15 mouse cellular contexts compared by ENCODE assay signal in genomic region chr4:43584444-43585416, GRCm38 (mm10). TPM values are rescaled to one million over a fixed set of nuclear protein-coding genes. Genes with fewer than 3 reads are reported as not detected.
DNase-seq lines count a peak whose midpoint lies in the region; TF ChIP-seq lines count a peak whose summit lies in the region.
"Had no signal": no experiment of that assay in that cellular context is flagged by ENCODE, and none has a peak within 500 bp of the region (broad histone marks: within the 10 kb centered on the region; RNA-seq: fewer than 3 reads in every experiment).

Gene Msmp, minus strand, starts transcription at chr4:43584494.

- no peak within 1 kb of the TSS for H3K9ac ChIP-seq in liver, adult 2 months (ENCODE audit: low read depth, low read length)
- H3K9ac ChIP-seq: embryonic facial prominence, embryonic 15.5 days; stomach, embryonic 15.5 days had no signal

- intact Hi-C loops in heart, postnatal 14 days (cut with DNase I): loop anchor here (5.0 kb wide), 1 partner anchor 83 kb away; the partner anchor contains the start of genes Fam221b and Tmem8b

- TF ChIP-seq POLR2A in liver, adult 2 months (IDR thresholded peaks at IDR 0.05; ENCODE audit: extremely low read depth, insufficient read depth, low read length): no peak

- no peaks in the 10 kb centered on the region for H3K79me2 ChIP-seq in liver, adult 2 months (ENCODE audit: control insufficient read depth, insufficient read depth, low read length)

- 0 out of 2 replicates have a peak within 1 kb of the TSS, but pooled peaks have one; percentile 8 for H3K27ac ChIP-seq in liver, adult 2 months (replicated peaks; ENCODE audit: insufficient read depth, low read depth, low read length)
- H3K27ac ChIP-seq in limb, embryonic 10.5 days: peak within 1 kb of the TSS; percentile 28; the same call in 1 of the 2 replicates
- H3K27ac ChIP-seq: embryonic facial prominence, embryonic 15.5 days; stomach, embryonic 15.5 days had no signal

- peaks cover 13% of the 10 kb centered on the region; the same call in 1 of the 2 replicates for H3K36me3 ChIP-seq in liver, adult 2 months (ENCODE audit: control insufficient read depth, insufficient read depth, low read length)
- peaks cover 52% of the 10 kb centered on the region for H3K36me3 ChIP-seq in limb, embryonic 10.5 days

- peak; percentile 43 for DNase-seq in gastrocnemius, postnatal 25 days
- no peak for DNase-seq in gastrocnemius, postnatal 10 days
- no peak for DNase-seq in liver, adult 2 months (ENCODE audit: extremely low read depth, low read depth, low spot score)
- no peak for DNase-seq in liver
- peak; percentile 38 for DNase-seq in heart, postnatal 14 days
- DNase-seq in limb, embryonic 10.5 days (ENCODE audit: low spot score): no peak
- no peak for DNase-seq in ovary, adult 18-20 months (ENCODE audit: low spot score)
- DNase-seq: cerebellum, postnatal 36 days; layer of hippocampus, postnatal 36 days; right cerebral cortex, postnatal 4 days had no signal

- no peak for TF ChIP-seq CTCF in liver, adult 2 months (IDR thresholded peaks at IDR 0.05; ENCODE audit: low read depth, low read length)

- 0 out of 2 replicates have a peak, but pooled peaks cover 3% of the 10 kb centered on the region for H3K4me1 ChIP-seq in liver, adult 2 months (ENCODE audit: control insufficient read depth, insufficient read depth, low read length)
- H3K4me1 ChIP-seq in limb, embryonic 10.5 days: peaks cover 36% of the 10 kb centered on the region

- no peak within 1 kb of the TSS for H3K4me3 ChIP-seq in liver, adult 2 months (ENCODE audit: insufficient read depth, low read depth, low read length)
- H3K4me3 ChIP-seq in limb, embryonic 10.5 days: no peak within 1 kb of the TSS
- H3K4me3 ChIP-seq: embryonic facial prominence, embryonic 15.5 days; stomach, embryonic 15.5 days had no signal

- WGBS in liver, adult 2 months: 78% methylated on average over 12 of the region's 12 CpGs
- WGBS in limb, embryonic 10.5 days: 64% methylated on average over 11 of the region's 12 CpGs

- H3K27me3 ChIP-seq in liver, adult 2 months (ENCODE audit: control insufficient read depth, insufficient read depth, low read length): no peaks in the 10 kb centered on the region
- H3K27me3 ChIP-seq in limb, embryonic 10.5 days (ENCODE audit: low read depth, poor library complexity, severe bottlenecking): no peaks in the 10 kb centered on the region
- H3K27me3 ChIP-seq: CH12.LX; embryonic facial prominence, embryonic 15.5 days; Patski; stomach, embryonic 15.5 days had no signal

- no peaks in the 10 kb centered on the region for H3K9me3 ChIP-seq in limb, embryonic 10.5 days (replicated peaks)
- H3K9me3 ChIP-seq: embryonic facial prominence, embryonic 15.5 days; stomach, embryonic 15.5 days had no signal

RNA-seq across cellular contexts. Expression of gene Msmp, which starts in this region (rescaled TPM):
- total RNA-seq in gastrocnemius, postnatal 25 days (2021): under 1 TPM in 1 of 2 experiments, not detected in 1; 0.64 TPM
- under 1 TPM; 0.33 to 0.38 TPM for total RNA-seq in gastrocnemius, postnatal 10 days (2021)
- not detected in 2 replicates for total RNA-seq in liver, adult 2 months (2014; rRNA removed)
- polyA plus RNA-seq in liver, adult 2 months (2012; rRNA removed): not detected in 2 replicates
- not detected for total RNA-seq in heart, postnatal 14 days (2021)
- 0.44 TPM in 1 of 2 replicates, not detected in the other for polyA plus RNA-seq in limb, embryonic 10.5 days (2016; fragmentation: Nextera tagmentation; extraction: Ambion mirVana)
- total RNA-seq: layer of hippocampus, postnatal 36 days had no signal
- polyA plus RNA-seq: heart, embryonic 14.5 days; Patski had no signal

Comparison
In these comparisons a context has a peak if more than half of its experiments do, and no peak if none do; other contexts are left out.
1. Peak in DNase-seq in gastrocnemius, postnatal 25 days; RNA of the gene not detected or under 1 TPM.
2. Peak in DNase-seq in heart, postnatal 14 days; RNA of the gene not detected or under 1 TPM.